Mouse (Mus musculus) CH12.LX (cell line): ENCODE measurements around the gene Kif18b. TPM values are rescaled to one million over a fixed set of nuclear protein-coding genes. Genes with fewer than 3 reads are reported as not detected.

Source experiments
- DNase-seq: peaks from one replicate; pipeline ENCODE4 v3.0.0-alpha.2; 2013; ENCODE audit errors: extremely low read depth
- H3K27ac ChIP-seq: 2 replicates; pipeline ENCODE4 v1.5.1; 2012; ENCODE audit warnings: low read depth, mild to moderate bottlenecking, control low read depth, moderate library complexity; ENCODE audit not compliant: insufficient read depth
- H3K27me3 ChIP-seq: replicated peaks from 2 replicates; pipeline ENCODE3; 2012; ENCODE audit warnings: inconsistent platforms
- H3K36me3 ChIP-seq, 2 experiments: replicated peaks in 1 of 2; 2 replicates each; pipeline versions ENCODE3 to v1.6.1; 2012; ENCODE audit warnings: inconsistent platforms in 1 of 2, low read length in 1 of 2, mild to moderate bottlenecking in 1 of 2, mixed read lengths in 1 of 2, moderate library complexity in 1 of 2; ENCODE audit not compliant: control insufficient read depth in 1 of 2, insufficient read depth in 1 of 2
- H3K4me1 ChIP-seq, 2 experiments: 2 replicates each; pipeline ENCODE4 v1.6.1; 2012; ENCODE audit warnings: inconsistent platforms in 1 of 2, moderate library complexity in 1 of 2; ENCODE audit not compliant: insufficient read depth in 2 of 2, control insufficient read depth in 1 of 2
- H3K4me2 ChIP-seq: 2 replicates; pipeline ENCODE4 v1.6.1; 2012; ENCODE audit warnings: low read depth, mild to moderate bottlenecking, control low read depth; ENCODE audit not compliant: poor library complexity, insufficient read depth, severe bottlenecking
- H3K4me3 ChIP-seq, 3 experiments: fragments of 150-350 bp in 1 of 3; sonication (generic) in 1 of 3; replicated peaks in 1 of 3; 2 replicates each; pipeline versions ENCODE3 to v1.5.1; 2011 to 2012; ENCODE audit warnings: low read depth in 2 of 3, low read length in 2 of 3, mild to moderate bottlenecking in 2 of 3, moderate library complexity in 2 of 3, control low read depth in 1 of 3, improper control_type of control experiment in 1 of 3, inconsistent platforms in 1 of 3, mixed read lengths in 1 of 3; ENCODE audit not compliant: poor library complexity in 1 of 3
- H3K79me2 ChIP-seq: replicated peaks from 2 replicates; pipeline ENCODE4 v1.6.1; 2012; ENCODE audit warnings: mild to moderate bottlenecking, moderate library complexity; ENCODE audit not compliant: control insufficient read depth, poor library complexity, insufficient read depth, severe bottlenecking; ENCODE audit errors: extremely low read depth
- H3K9ac ChIP-seq: 2 replicates; pipeline ENCODE4 v1.6.1; 2012; ENCODE audit warnings: low read depth, mild to moderate bottlenecking, control low read depth, moderate library complexity; ENCODE audit not compliant: insufficient read depth
- H3K9me3 ChIP-seq: replicated peaks from 2 replicates; pipeline ENCODE3; 2012; ENCODE audit warnings: low read length, inconsistent platforms, mixed read lengths
- CHD2 ChIP-seq: IDR thresholded peaks from 2 replicates; pipeline ENCODE4 v1.6.1; 2011; ENCODE audit warnings: low read length, improper control_type of control experiment
- E2F4 ChIP-seq: IDR thresholded peaks from 2 replicates; pipeline ENCODE4 v1.6.1; 2011; ENCODE audit warnings: low read depth, low read length, improper control_type of control experiment; ENCODE audit not compliant: insufficient replicate concordance
- EP300 ChIP-seq: IDR thresholded peaks from 2 replicates; pipeline ENCODE4 v1.6.1; 2011; ENCODE audit warnings: low read length, improper control_type of control experiment
- GABPA ChIP-seq: IDR thresholded peaks from 2 replicates; pipeline ENCODE4 v1.6.1; 2012; ENCODE audit warnings: low read depth, low read length, improper control_type of control experiment, inconsistent platforms; ENCODE audit not compliant: insufficient replicate concordance
- JUN ChIP-seq: IDR thresholded peaks from 2 replicates; pipeline ENCODE4 v1.6.1; 2011; ENCODE audit warnings: low read depth, mild to moderate bottlenecking, low read length, improper control_type of control experiment, moderate library complexity; ENCODE audit not compliant: insufficient read depth
- JUND ChIP-seq: conservative IDR thresholded peaks from 2 replicates; pipeline ENCODE4 v1.6.1; 2011; ENCODE audit warnings: low read depth, low read length, improper control_type of control experiment
- MAX ChIP-seq: IDR thresholded peaks from 2 replicates; pipeline ENCODE4 v1.6.1; 2011; ENCODE audit warnings: low read length, improper control_type of control experiment
- NELFE ChIP-seq: IDR thresholded peaks from 2 replicates; pipeline ENCODE4 v1.6.1; 2011; ENCODE audit warnings: low read depth, low read length, improper control_type of control experiment
- NRF1 ChIP-seq: IDR thresholded peaks from 2 replicates; pipeline ENCODE4 v1.6.1; 2014; ENCODE audit warnings: low read depth, mild to moderate bottlenecking, inconsistent platforms, low read length, improper control_type of control experiment, moderate library complexity
- POLR2A ChIP-seq: IDR thresholded peaks from 2 replicates; pipeline ENCODE4 v1.6.1; 2011; ENCODE audit warnings: low read depth, mild to moderate bottlenecking, improper control_type of control experiment, low read length
- POLR2AphosphoS2 ChIP-seq: IDR thresholded peaks from 2 replicates; pipeline ENCODE4 v1.6.1; 2011; ENCODE audit warnings: low read depth, low read length, improper control_type of control experiment
- SIN3A ChIP-seq: IDR thresholded peaks from 2 replicates; pipeline ENCODE4 v1.6.1; 2012; ENCODE audit warnings: low read length, improper control_type of control experiment, inconsistent platforms
- TBP ChIP-seq: conservative IDR thresholded peaks from 2 replicates; pipeline ENCODE4 v1.6.1; 2011; ENCODE audit warnings: low read depth, low read length, improper control_type of control experiment
- USF2 ChIP-seq: conservative IDR thresholded peaks from 2 replicates; pipeline ENCODE4 v1.6.1; 2011; ENCODE audit warnings: low read depth, low read length, improper control_type of control experiment
- ZC3H11A ChIP-seq: IDR thresholded peaks from 2 replicates; pipeline ENCODE4 v1.6.1; 2012; ENCODE audit warnings: low read depth, mild to moderate bottlenecking, inconsistent platforms, low read length, improper control_type of control experiment
- ZNF384 ChIP-seq: IDR thresholded peaks from 2 replicates; pipeline ENCODE4 v1.6.1; 2012; ENCODE audit warnings: low read depth, low read length, improper control_type of control experiment, inconsistent platforms
- dilution Hi-C: fragments of 300-500 bp; cut with MboI; formaldehyde crosslinking; loops from 2 replicates; pipeline ENCODE4 v1.14.3; 2020; ENCODE audit warnings: low sequenced_read_pairs; ENCODE audit not compliant: extremely low pct_unique_long_range_greater_than_20kb, extremely low pct_ligation_motif_present
- in situ Hi-C: fragments of 300-500 bp; cut with MboI; formaldehyde crosslinking; loops from 3 replicates; pipeline ENCODE4 v1.14.3; 2019; ENCODE audit warnings: low sequenced_read_pairs, low pct_ligation_motif_present, low pct_unique_long_range_greater_than_20kb, mixed read lengths
- polyA plus RNA-seq: library from polyadenylated mRNA; unstranded; fragments of >175 nt; gene quantifications from 2 replicates; pipeline ENCODE4 v1.2.1, GENCODE M21; 2012; ENCODE audit warnings: low read depth; ENCODE audit not compliant: insufficient read length
- total RNA-seq, 2 experiments: library from RNA; depleted of rRNA; stranded (reverse); fragments of 300-350 nt in 1 of 2; fragments of >200 nt in 1 of 2; gene quantifications; 2 replicates each; pipeline ENCODE4 v1.2.3; 2012 to 2014

Gene Kif18b
- total and polyA plus RNA-seq, 3 experiments, result 32.6 to 54.4 (median 54.0) TPM

DNA sequence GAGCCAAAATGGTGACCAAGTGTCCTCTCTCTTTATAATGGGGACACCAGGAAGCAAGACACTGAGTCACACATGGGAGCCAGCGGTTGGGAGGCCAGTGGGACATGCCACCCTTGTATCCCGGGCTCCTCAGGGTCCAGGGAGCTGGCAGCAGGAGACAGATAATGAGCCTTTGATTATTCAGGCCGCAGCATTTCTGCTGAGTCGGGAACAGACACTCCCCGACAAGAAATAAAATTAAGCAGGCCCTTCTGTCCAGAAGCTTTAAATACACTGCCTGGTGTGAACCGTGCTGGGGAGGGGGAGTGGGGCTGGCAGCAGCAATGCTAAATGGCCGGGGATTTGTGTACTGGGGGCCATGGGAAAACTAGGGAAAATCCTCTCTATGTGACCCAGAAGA, 13.5 kb downstream of the Kif18b start:
- no peak for DNase-seq
- Histone ChIP-seq H3K9me3 (no peaks in the 10 kb centered on the region), H3K79me2 (peaks cover 11% of the 10 kb centered on the region), H3K27me3 (no peaks in the 10 kb centered on the region), H3K4me2 (no peak overlapping the region), H3K27ac (no peak overlapping the region), H3K4me3 (no peak overlapping the region), H3K9ac (no peak overlapping the region), H3K36me3 (peaks cover 94 to 99% of the 10 kb centered on the region in 2 experiments), H3K4me1 (peaks cover 2 to 4% of the 10 kb centered on the region in 2 experiments; a peak in 2 of 4 replicates)
- dilution Hi-C loops (no loop called here), in situ Hi-C loops (no loop called here)
- TF ChIP-seq ZC3H11A, result no peak
- TF ChIP-seq USF2, result no peak
- no peak for TF ChIP-seq CHD2
- no peak for TF ChIP-seq EP300
- TF ChIP-seq JUN, result no peak
- TF ChIP-seq NELFE, result no peak
- no peak for TF ChIP-seq GABPA
- no peak for TF ChIP-seq MAX
- no peak for TF ChIP-seq JUND

DNA sequence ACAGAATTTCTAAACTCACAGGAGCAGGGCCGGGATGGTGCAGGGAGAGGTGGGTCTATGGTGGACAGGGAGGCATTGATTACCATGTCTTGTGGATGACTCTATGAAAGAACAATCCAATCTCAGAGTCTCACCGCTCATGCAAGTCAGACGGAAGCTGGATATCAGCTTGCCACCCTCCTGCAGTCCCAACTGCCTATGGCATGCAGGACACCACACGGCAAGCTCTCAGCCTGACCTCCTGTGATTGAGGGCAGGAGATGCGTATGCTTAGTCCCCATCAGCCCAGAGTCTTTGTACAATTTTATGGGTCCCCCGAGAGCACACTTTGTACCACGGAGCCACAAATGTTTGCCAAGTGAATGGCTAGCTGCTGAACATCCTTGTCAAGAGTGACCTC, 21.3 kb downstream of the Kif18b start:
- Histone ChIP-seq H3K27me3 (peaks cover 2% of the 10 kb centered on the region), H3K9ac (no peak overlapping the region), H3K4me3 (no peak overlapping the region), H3K36me3 (peaks cover 42 to 56% of the 10 kb centered on the region in 2 experiments), H3K9me3 (no peaks in the 10 kb centered on the region), H3K27ac (no peak overlapping the region), H3K79me2 (no peaks in the 10 kb centered on the region), H3K4me2 (no peak overlapping the region), H3K4me1 (peaks cover 3 to 11% of the 10 kb centered on the region in 2 experiments; a peak in 2 of 4 replicates)
- TF ChIP-seq SIN3A (no peak), POLR2AphosphoS2 (peak; percentile 13; the same call in 1 of the 2 replicates), POLR2A (no peak), ZNF384 (no peak), NRF1 (no peak), E2F4 (no peak), ZC3H11A (no peak)
- dilution Hi-C loops (no loop called here), in situ Hi-C loops (no loop called here)
- DNase-seq, result no peak

DNA sequence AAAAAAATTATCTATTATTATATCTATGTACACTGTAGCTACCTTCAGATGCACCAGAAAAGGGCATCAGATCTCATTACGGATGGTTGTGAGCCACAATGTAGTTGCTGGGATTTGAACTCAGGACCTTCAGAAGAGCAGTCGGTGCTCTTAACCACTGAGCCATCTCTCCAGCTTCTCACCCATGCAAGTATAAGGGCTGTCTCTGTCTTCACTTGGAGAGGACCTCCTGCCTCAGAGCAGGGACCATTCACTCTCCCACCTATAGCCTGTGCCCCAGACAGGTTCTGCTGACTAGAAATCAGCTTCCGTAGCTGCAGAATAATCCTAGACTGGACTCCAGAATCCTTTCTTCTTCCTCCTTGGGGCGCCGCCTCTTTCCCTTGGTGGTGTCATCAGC, 22.8 kb downstream of the Kif18b start:
- no peak overlapping the region for H3K4me3 ChIP-seq
- no peak for TF ChIP-seq ZNF384
- TF ChIP-seq TBP, result 0 out of 2 replicates have a peak, but pooled peaks have one; percentile 67
- TF ChIP-seq, all 38 proteins: peak for 1
- no peak for DNase-seq
- no peak overlapping the region for H3K27ac ChIP-seq
- no peak overlapping the region for H3K9ac ChIP-seq
- dilution Hi-C loops (no loop called here), in situ Hi-C loops (no loop called here)
- H3K4me2 ChIP-seq, result no peak overlapping the region
- no peaks in the 10 kb centered on the region for H3K79me2 ChIP-seq
- H3K27me3 ChIP-seq, result peaks cover 16% of the 10 kb centered on the region
- peaks cover 27 to 41% of the 10 kb centered on the region in 2 experiments for H3K36me3 ChIP-seq
- no peaks in the 10 kb centered on the region for H3K9me3 ChIP-seq
- H3K4me1 ChIP-seq, result peaks cover 3 to 11% of the 10 kb centered on the region in 2 experiments; a peak in 2 of 4 replicates
